Comparison of ENCODE assay signal across 15 mouse cellular contexts in genomic region chr8:8648686-8649085, GRCm38 (mm10). TPM values are rescaled to one million over a fixed set of nuclear protein-coding genes. Genes with fewer than 3 reads are reported as not detected.
DNase-seq lines count a peak whose midpoint lies in the region; ATAC-seq lines count a peak whose summit lies in the region.
"Had no signal": no experiment of that assay in that cellular context is flagged by ENCODE, and none has a peak within 500 bp of the region (broad histone marks: within the 10 kb centered on the region; RNA-seq: fewer than 3 reads in every experiment).

No protein-coding gene starts in this region.

- H3K36me3 ChIP-seq in heart, embryonic 13.5 days: peaks cover 13% of the 10 kb centered on the region
- H3K36me3 ChIP-seq in embryonic facial prominence, embryonic 15.5 days: 0 out of 2 replicates have a peak, but pooled peaks cover 3% of the 10 kb centered on the region
- H3K36me3 ChIP-seq in forebrain, embryonic 15.5 days: no peaks in the 10 kb centered on the region
- H3K36me3 ChIP-seq in stomach, embryonic 15.5 days: no peaks in the 10 kb centered on the region
- H3K36me3 ChIP-seq: liver, embryonic 12.5 days had no signal

- H3K27me3 ChIP-seq in heart, embryonic 13.5 days (replicated peaks): no peaks in the 10 kb centered on the region
- H3K27me3 ChIP-seq in embryonic facial prominence, embryonic 15.5 days: no peaks in the 10 kb centered on the region
- no peaks in the 10 kb centered on the region for H3K27me3 ChIP-seq in forebrain, embryonic 15.5 days
- no peaks in the 10 kb centered on the region for H3K27me3 ChIP-seq in stomach, embryonic 15.5 days (replicated peaks)
- H3K27me3 ChIP-seq: liver, embryonic 12.5 days had no signal

- no peak for DNase-seq in heart, postnatal 4 days
- DNase-seq in embryo, embryonic 10.5 days (ENCODE audit: low spot score): no peak
- DNase-seq in frontal cortex, postnatal 10 days (ENCODE audit: low spot score in 2 of 2): no peak
- DNase-seq: cerebellum, adult 9-11 months; gastrocnemius, postnatal 14 days; kidney, adult 2 months; kidney, postnatal 14 days; layer of hippocampus, adult 9-11 months had no signal

- H3K4me1 ChIP-seq in heart, embryonic 13.5 days: peaks cover 72% of the 10 kb centered on the region
- peaks cover 63% of the 10 kb centered on the region for H3K4me1 ChIP-seq in embryonic facial prominence, embryonic 15.5 days
- H3K4me1 ChIP-seq in forebrain, embryonic 15.5 days: peaks cover 100% of the 10 kb centered on the region
- peaks cover 29% of the 10 kb centered on the region for H3K4me1 ChIP-seq in stomach, embryonic 15.5 days

- H3K4me3 ChIP-seq in heart, embryonic 13.5 days: no peak overlapping the region
- no peak overlapping the region for H3K4me3 ChIP-seq in embryonic facial prominence, embryonic 15.5 days (replicated peaks)
- no peak overlapping the region for H3K4me3 ChIP-seq in forebrain, embryonic 15.5 days
- no peak overlapping the region for H3K4me3 ChIP-seq in stomach, embryonic 15.5 days (replicated peaks)
- H3K4me3 ChIP-seq: liver, embryonic 12.5 days had no signal

- no peaks in the 10 kb centered on the region for H3K9me3 ChIP-seq in heart, embryonic 13.5 days
- H3K9me3 ChIP-seq in embryonic facial prominence, embryonic 15.5 days (replicated peaks): no peaks in the 10 kb centered on the region
- no peaks in the 10 kb centered on the region for H3K9me3 ChIP-seq in forebrain, embryonic 15.5 days
- no peaks in the 10 kb centered on the region for H3K9me3 ChIP-seq in stomach, embryonic 15.5 days
- H3K9me3 ChIP-seq: liver, embryonic 12.5 days had no signal

- ATAC-seq in heart, embryonic 13.5 days (ENCODE audit: extremely low read depth, insufficient number of reproducible peaks, low FRiP score, low TSS enrichment): no peak
- ATAC-seq in embryonic facial prominence, embryonic 15.5 days (ENCODE audit: insufficient number of reproducible peaks, low FRiP score, low TSS enrichment, low read depth): no peak
- no peak for ATAC-seq in forebrain, embryonic 15.5 days (replicated peaks)
- ATAC-seq in stomach, embryonic 15.5 days (ENCODE audit: insufficient read depth, low FRiP score, low read depth): no peak
- ATAC-seq: hindbrain, embryonic 16.5 days; liver, embryonic 12.5 days; midbrain, embryonic 16.5 days had no signal

- 64% methylated on average over 7 of the region's 7 CpGs for WGBS in heart, embryonic 13.5 days
- 76% methylated on average over 7 of the region's 7 CpGs for WGBS in embryonic facial prominence, embryonic 15.5 days
- 42% methylated on average over 7 of the region's 7 CpGs for WGBS in forebrain, embryonic 15.5 days
- 70% methylated on average over 7 of the region's 7 CpGs for WGBS in stomach, embryonic 15.5 days

- H3K4me2 ChIP-seq in heart, embryonic 13.5 days: no peak overlapping the region
- no peak overlapping the region for H3K4me2 ChIP-seq in embryonic facial prominence, embryonic 15.5 days (replicated peaks)
- H3K4me2 ChIP-seq in forebrain, embryonic 15.5 days (replicated peaks): peak overlapping the region; percentile 66
- H3K4me2 ChIP-seq in stomach, embryonic 15.5 days: no peak overlapping the region
- H3K4me2 ChIP-seq: liver, embryonic 12.5 days had no signal

- peak overlapping the region; percentile 45; the same call in 1 of the 2 replicates for H3K9ac ChIP-seq in heart, embryonic 13.5 days
- H3K9ac ChIP-seq in embryonic facial prominence, embryonic 15.5 days: no peak overlapping the region
- no peak overlapping the region for H3K9ac ChIP-seq in forebrain, embryonic 15.5 days (replicated peaks)
- H3K9ac ChIP-seq in stomach, embryonic 15.5 days: no peak overlapping the region
- H3K9ac ChIP-seq: liver, embryonic 12.5 days had no signal

- H3K27ac ChIP-seq in heart, embryonic 13.5 days (replicated peaks): no peak overlapping the region
- peak overlapping the region; percentile 65 for H3K27ac ChIP-seq in embryonic facial prominence, embryonic 15.5 days (replicated peaks)
- H3K27ac ChIP-seq in forebrain, embryonic 15.5 days (replicated peaks): peak overlapping the region; percentile 97
- 0 out of 2 replicates have a peak overlapping the region, but pooled peaks have one; percentile 5 for H3K27ac ChIP-seq in stomach, embryonic 15.5 days
- H3K27ac ChIP-seq: liver, embryonic 12.5 days had no signal

RNA-seq across cellular contexts. Expression of gene Efnb2, which starts 12.4 kb away (rescaled TPM):
- 11.4 and 11.7 TPM in 2 replicates for polyA plus RNA-seq in heart, embryonic 13.5 days (2015; fragmentation: Nextera tagmentation; extraction: Ambion mirVana)
- total RNA-seq in heart, postnatal 4 days (2021): 10 to 100 TPM; 47.4 to 47.8 TPM
- polyA plus RNA-seq in embryonic facial prominence, embryonic 15.5 days (2015; fragmentation: Nextera tagmentation; extraction: Ambion mirVana): 27.1 and 30.6 TPM in 2 replicates
- 65.3 and 66.4 TPM in 2 replicates for polyA plus RNA-seq in forebrain, embryonic 15.5 days (2015; fragmentation: Nextera tagmentation; extraction: Ambion mirVana)
- polyA plus RNA-seq in stomach, embryonic 15.5 days (2015; fragmentation: Nextera tagmentation; extraction: Ambion mirVana): 15.5 and 15.6 TPM in 2 replicates

RNA-seq across cellular contexts. Expression of gene Arglu1, which starts 41.6 kb away (rescaled TPM):
- 79.0 and 86.7 TPM in 2 replicates for polyA plus RNA-seq in heart, embryonic 13.5 days (2015; fragmentation: Nextera tagmentation; extraction: Ambion mirVana)
- 10 to 100 TPM; 52.9 to 59.7 TPM for total RNA-seq in heart, postnatal 4 days (2021)
- 140 and 144 TPM in 2 replicates for polyA plus RNA-seq in embryonic facial prominence, embryonic 15.5 days (2015; fragmentation: Nextera tagmentation; extraction: Ambion mirVana)
- 199 TPM in 2 replicates for polyA plus RNA-seq in forebrain, embryonic 15.5 days (2015; fragmentation: Nextera tagmentation; extraction: Ambion mirVana)
- 137 and 142 TPM in 2 replicates for polyA plus RNA-seq in stomach, embryonic 15.5 days (2015; fragmentation: Nextera tagmentation; extraction: Ambion mirVana)
